Mouse (Mus musculus): ENCODE measurements around the gene Cenpf. TPM values are rescaled to one million over a fixed set of nuclear protein-coding genes. Genes with fewer than 3 reads are reported as not detected.
A peak's percentile ranks its signal among the peaks of the same experiment; 100 is the strongest.
"Not testable (repeated sequence)": the region's sequence is repeated elsewhere in the genome, so short reads cannot be mapped to it uniquely, and the experiment has no call there.

Gene Cenpf
- polyA plus RNA-seq, 1 experiment from 2014 or later: 2.2 TPM

DNA sequence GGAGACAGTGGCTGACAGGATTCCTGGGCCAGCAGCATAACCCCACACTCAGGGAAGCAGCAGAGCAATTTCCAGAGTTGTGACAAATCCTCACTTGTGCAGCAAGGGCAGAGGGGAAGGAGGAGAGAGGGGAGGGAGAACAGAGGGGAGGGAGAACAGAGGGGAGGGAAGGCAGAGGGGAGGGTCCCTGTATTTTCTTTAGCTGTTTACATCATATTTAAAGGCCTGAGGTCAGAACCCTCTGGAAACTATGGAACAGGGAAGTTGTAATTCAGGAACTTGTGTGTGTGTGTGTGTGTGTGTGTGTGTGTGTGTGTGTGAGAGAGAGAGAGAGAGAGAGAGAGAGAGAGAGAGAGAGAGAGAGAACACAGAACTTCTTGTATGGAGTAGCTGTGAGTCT, 19.1 kb upstream of the Cenpf start:
- H3K27ac ChIP-seq: no peak overlapping the region
- no peaks in the 10 kb centered on the region for H3K36me3 ChIP-seq (ENCODE audit: inconsistent target)
- no peak overlapping the region for H3K4me3 ChIP-seq (ENCODE audit: inconsistent target)
- no peaks in the 10 kb centered on the region for H3K79me2 ChIP-seq (ENCODE audit: inconsistent target)

DNA sequence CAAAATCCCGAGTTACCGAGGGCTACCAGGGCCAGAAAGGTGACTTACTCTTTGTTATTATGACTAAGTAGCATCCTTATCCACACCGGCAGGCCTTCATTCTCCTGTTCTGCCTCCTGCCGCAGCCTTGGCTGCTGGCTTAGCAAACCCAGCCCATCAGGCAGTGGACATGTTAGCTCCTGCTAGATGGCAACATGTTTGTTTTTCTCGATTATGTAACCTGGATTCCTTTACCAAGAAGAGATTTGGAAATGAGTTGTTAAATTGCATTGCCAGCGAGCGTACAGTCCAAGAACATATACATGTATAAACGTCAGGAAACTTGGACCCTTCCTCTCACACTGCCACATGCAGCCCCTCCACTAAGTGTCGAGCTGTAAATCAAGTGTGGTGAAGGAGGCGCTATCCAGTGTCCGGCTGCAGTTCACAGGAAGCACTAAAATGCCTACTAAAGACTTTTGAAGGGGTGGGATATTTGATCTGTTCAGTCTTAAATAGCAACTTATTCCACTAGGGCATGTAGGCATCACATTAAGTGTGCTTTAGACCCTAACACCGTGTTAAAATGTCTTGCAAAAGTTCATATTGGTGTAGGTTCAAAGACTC, 18.3 kb upstream of the Cenpf start:
- WGBS (ENCODE audit: missing documents): 80% methylated on average over 12 of the region's 12 CpGs
- Histone ChIP-seq H3K79me2 (ENCODE audit: inconsistent target) (no peaks in the 10 kb centered on the region), H3K4me3 (ENCODE audit: inconsistent target) (no peak overlapping the region), H3K36me3 (ENCODE audit: inconsistent target) (no peaks in the 10 kb centered on the region), H3K27ac (no peak overlapping the region)

DNA sequence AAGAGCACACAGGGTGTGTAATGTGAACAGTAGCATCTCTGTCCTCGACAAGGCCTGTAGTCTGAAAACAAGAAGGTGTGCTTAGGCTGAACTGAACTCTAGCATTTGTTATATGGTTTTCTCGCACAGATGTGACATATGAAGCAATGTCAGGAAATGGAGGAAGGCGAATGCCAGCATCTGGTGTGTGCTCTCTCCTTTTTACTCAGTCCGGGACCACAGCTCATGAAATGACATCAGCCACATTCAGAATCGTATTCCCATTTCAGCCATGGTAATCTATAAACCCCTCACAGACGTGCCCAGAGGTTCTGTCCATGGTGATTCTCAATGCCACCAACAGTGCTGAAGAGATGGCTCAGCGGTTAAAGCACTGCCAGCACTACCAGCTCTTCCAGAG, 15.7 kb upstream of the Cenpf start:
- no peak overlapping the region for H3K27ac ChIP-seq
- H3K4me3 ChIP-seq (ENCODE audit: inconsistent target): no peak overlapping the region
- H3K36me3 ChIP-seq (ENCODE audit: inconsistent target): no peaks in the 10 kb centered on the region
- 47% methylated on average over 7 of the region's 7 CpGs for WGBS (ENCODE audit: missing documents)
- no peaks in the 10 kb centered on the region for H3K79me2 ChIP-seq (ENCODE audit: inconsistent target)

DNA sequence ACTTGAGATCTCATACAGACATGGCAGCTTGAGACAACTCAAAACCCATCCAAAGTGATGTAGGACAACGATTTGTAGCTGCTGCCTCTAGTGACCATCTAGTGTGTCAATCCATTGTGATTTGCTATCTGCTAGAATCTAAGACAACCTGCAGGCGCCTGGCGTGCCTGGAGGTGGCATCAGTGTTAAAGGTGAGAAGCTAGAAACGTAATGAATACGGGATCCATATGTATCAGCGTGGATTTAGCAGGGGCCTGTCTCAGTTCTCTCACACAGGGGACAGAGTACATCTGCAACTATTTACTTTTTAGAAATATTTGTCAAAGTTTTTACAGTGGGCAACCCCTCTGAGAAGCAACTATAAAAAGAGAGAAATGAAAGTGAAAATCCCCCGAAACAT, 15.3 kb upstream of the Cenpf start:
- Histone ChIP-seq H3K27ac (no peak overlapping the region), H3K4me3 (ENCODE audit: inconsistent target) (no peak overlapping the region), H3K79me2 (ENCODE audit: inconsistent target) (no peaks in the 10 kb centered on the region), H3K36me3 (ENCODE audit: inconsistent target) (no peaks in the 10 kb centered on the region)
- 28% methylated on average over 7 of the region's 7 CpGs for WGBS (ENCODE audit: missing documents)

DNA sequence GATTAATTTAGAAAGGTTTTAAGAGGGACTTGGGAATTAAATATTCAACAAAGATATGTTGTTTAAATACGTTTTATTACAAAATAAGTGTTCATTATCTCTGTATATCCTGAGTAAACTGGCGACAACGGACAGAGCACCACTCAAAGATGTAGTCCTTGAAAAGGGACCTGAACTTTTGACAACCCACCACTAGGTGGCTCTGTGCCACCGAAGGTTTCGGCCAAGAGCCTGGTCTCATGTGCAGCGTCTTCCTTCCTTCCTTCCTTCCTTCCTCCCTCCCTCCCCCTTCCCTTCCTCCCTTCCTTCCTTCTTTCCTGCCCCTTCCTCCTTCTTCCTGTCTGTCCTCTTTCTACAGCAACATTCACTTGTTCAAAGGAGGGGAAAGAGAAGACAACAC, 13.1 kb upstream of the Cenpf start:
- Histone ChIP-seq H3K27ac (no peak overlapping the region), H3K4me3 (ENCODE audit: inconsistent target) (no peak overlapping the region), H3K36me3 (ENCODE audit: inconsistent target) (no peaks in the 10 kb centered on the region), H3K79me2 (ENCODE audit: inconsistent target) (no peaks in the 10 kb centered on the region)
- 0% methylated on average over 6 of the region's 6 CpGs for WGBS (ENCODE audit: missing documents)

DNA sequence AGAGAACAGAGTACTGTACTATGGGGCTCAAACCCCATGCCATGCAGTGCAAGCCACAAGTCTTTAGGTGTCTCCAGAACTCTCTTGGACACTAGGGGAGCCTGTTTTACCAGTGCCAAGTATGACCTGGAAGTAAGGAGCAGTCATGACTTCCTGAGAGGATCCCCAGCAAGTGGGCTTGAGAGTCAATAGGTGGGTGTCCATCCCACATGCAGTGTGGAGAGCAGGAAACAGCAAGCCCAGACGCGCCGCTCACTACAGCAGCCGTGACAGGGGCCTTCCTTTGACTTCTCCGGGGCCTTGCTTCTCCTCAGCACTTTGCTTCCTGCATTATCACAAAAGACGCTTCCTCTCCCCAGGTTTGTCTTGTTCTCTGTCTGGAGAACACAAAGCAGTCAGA, 12.3 kb upstream of the Cenpf start:
- WGBS (ENCODE audit: missing documents): 76% methylated on average over 6 of the region's 6 CpGs
- Histone ChIP-seq H3K36me3 (ENCODE audit: inconsistent target) (no peaks in the 10 kb centered on the region), H3K27ac (no peak overlapping the region), H3K79me2 (ENCODE audit: inconsistent target) (no peaks in the 10 kb centered on the region), H3K4me3 (ENCODE audit: inconsistent target) (no peak overlapping the region)

DNA sequence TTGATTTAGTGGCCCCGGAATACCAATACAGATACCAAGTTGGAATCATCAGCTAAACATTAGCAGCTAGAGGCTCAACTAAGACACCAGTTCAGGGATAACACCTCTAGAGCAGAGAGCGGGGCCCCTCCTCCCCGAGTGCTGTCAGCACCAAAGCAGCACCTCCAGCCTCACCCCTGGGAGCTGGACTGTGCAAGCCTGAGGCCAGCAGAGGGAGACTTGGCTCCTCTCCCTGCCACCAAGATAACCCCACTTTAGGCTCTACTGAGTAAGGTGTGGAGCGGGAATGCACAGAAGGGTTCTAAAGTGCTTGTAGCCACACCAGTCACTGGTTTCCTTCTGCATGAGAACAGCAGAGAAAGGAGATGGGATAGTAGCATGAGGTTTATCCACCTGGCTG, 10.5 kb upstream of the Cenpf start:
- Histone ChIP-seq H3K36me3 (ENCODE audit: inconsistent target) (no peaks in the 10 kb centered on the region), H3K79me2 (ENCODE audit: inconsistent target) (no peaks in the 10 kb centered on the region), H3K27ac (no peak overlapping the region), H3K4me3 (ENCODE audit: inconsistent target) (no peak overlapping the region)
- WGBS (ENCODE audit: missing documents): 76% methylated on average over 4 of the region's 4 CpGs

DNA sequence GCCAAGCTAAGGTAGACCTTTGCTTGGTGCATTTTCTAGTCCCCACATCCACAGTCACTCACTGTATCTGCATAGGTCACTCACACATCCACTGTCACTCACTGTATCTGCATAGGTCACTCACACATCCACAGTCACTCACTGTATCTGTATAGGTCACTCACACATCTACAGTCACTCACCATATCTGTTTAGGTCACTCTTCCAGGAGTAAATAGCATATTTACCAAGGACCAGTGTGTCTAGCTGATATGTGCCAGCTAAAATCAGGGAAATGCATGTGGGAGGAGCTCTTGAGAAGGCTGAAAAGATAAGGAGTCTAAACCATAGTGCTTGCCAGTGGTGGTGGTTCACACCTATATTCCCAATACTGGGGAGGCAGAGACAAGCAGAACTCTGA, 7.4 kb upstream of the Cenpf start:
- Histone ChIP-seq H3K4me3 (ENCODE audit: inconsistent target) (no peak overlapping the region), H3K36me3 (ENCODE audit: inconsistent target) (no peaks in the 10 kb centered on the region), H3K79me2 (ENCODE audit: inconsistent target) (no peaks in the 10 kb centered on the region), H3K27ac (no peak overlapping the region)

DNA sequence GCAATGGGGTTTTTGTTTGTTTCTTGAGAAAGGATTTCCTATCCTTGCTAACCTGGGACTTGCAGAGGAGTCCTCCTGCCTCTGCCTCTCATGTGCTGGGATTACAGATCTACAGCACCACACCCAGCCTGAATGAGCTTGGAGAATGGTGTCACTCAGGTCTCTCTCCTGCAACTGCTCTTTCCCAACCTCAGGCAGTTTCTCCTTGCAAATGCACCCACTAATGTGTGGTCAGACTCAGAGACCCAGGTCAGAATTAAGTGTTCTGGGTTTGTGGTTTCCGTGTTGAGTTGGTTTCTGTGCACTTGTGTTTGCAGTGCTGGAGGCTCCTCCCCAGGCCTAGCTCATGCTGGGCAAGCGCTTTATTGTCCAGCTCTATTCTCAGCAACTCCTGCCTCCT, 6.5 kb upstream of the Cenpf start:
- no peaks in the 10 kb centered on the region for H3K36me3 ChIP-seq (ENCODE audit: inconsistent target)
- H3K79me2 ChIP-seq (ENCODE audit: inconsistent target): no peaks in the 10 kb centered on the region
- WGBS (ENCODE audit: missing documents): 43% methylated on average over 2 of the region's 2 CpGs
- no peak overlapping the region for H3K27ac ChIP-seq
- no peak overlapping the region for H3K4me3 ChIP-seq (ENCODE audit: inconsistent target)

DNA sequence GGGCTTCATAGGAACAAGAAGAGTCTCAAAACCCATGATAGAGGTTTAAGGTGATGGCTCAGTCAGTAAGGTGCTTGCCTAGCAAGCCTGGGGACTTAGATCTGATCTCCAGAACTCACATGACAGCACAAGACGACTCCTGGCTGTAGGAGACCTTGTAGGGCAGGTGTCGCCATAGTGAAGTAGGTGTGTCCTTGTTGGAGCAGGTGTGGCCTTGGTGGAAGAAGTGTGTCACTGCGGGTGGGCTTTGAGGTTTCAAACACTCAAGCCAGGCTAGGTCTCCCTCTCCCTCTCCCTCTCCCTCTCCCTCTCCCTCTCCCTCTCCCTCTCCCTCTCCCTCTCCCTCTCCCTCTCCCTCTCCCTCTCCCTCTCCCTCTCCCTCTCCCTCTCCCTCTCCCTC, 4.6 kb upstream of the Cenpf start:
- not testable (repeated sequence) for H3K4me3 ChIP-seq (ENCODE audit: inconsistent target); H3K79me2 ChIP-seq (ENCODE audit: inconsistent target); H3K27ac ChIP-seq; H3K36me3 ChIP-seq (ENCODE audit: inconsistent target)
- WGBS (ENCODE audit: missing documents): 75% methylated on average over 2 of the region's 3 CpGs

DNA sequence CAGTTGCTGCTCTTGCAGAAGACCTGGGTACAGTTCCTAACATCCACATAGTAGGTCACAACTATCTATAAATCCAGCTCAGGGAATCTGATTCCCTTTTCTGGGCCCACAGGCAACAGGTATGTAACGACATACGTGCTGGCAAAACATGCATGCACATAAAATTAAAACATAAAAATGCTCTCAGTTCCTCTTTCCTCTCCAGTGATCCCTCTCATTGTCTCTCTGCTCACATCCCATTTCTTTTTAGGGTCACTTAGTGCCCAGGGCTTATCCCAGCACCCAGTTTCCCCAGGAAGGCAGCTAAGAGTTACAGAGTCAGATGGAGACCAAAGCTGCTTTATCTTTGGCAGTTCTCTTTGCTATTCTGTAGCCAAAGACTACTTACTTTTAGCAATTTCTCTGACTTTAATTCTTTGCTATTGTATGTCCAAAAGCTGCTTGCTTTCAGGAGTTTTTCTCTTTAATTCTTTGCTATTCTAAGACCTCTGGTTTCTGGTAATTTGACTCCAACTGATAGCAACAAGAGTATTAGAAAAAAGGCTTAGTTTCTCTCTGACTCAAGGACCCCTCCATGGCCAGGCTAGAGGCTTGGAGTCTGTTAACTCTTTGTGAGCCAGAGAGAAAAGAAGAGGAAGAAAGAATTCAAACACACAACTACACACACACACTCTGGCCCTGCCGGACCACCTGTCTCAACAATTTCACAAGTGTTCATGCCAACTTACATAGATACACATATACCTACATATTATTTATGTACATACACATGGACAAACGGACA, 1.4 kb upstream of the Cenpf start:
- Histone ChIP-seq H3K4me3 (ENCODE audit: inconsistent target) (peak overlapping the region; percentile 54), H3K27ac (peak overlapping the region; percentile 35; the same call in 1 of the 2 replicates), H3K36me3 (ENCODE audit: inconsistent target) (no peaks in the 10 kb centered on the region), H3K79me2 (ENCODE audit: inconsistent target) (peaks cover 33% of the 10 kb centered on the region)
- 51% methylated on average over 4 of the region's 4 CpGs for WGBS (ENCODE audit: missing documents)

DNA sequence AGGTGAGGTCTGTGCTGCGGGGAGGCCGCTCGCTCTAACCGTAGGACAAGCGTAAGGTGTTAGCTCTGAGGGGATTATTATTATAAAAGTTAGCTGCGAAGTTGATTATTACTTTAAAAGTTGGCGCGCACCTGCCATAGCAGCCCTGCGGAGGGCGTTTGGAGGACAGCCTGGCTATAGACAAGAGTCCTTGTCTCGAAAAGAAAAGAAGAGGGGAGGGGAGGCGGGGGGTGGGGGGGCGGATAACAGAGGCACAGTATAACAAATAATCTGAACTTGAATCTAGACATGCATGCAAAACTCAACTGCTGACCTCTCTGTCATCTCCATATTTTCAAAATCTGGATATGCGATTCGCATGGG, 483 bp upstream of the Cenpf start:
- Histone ChIP-seq H3K27ac (peak overlapping the region; percentile 35), H3K4me3 (ENCODE audit: inconsistent target) (peak overlapping the region; percentile 54), H3K79me2 (ENCODE audit: inconsistent target) (peaks cover 33% of the 10 kb centered on the region), H3K36me3 (ENCODE audit: inconsistent target) (no peaks in the 10 kb centered on the region)
- 2% methylated on average over 15 of the region's 15 CpGs for WGBS (ENCODE audit: missing documents)

DNA sequence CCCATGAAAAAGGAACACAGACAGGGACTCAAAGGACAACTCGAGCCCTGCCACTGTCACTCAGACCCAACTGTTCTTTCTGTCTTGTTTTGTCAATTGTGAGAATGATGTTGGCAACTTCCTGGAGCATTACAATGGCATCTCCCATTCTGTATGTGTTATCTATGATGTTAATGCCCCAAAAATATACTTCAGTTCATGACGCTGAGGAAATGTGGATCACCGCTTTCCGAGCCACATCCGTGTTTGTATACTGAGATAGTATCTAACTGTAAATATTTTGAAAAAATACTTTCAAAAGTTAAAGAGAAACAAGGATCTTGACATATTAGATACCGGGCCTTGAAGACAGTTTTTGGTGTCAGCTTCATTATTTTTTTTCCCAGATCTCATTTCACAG, 1.9 kb downstream of the Cenpf start:
- Histone ChIP-seq H3K4me3 (ENCODE audit: inconsistent target) (no peak overlapping the region), H3K27ac (no peak overlapping the region), H3K79me2 (ENCODE audit: inconsistent target) (peaks cover 33% of the 10 kb centered on the region), H3K36me3 (ENCODE audit: inconsistent target) (no peaks in the 10 kb centered on the region)
- WGBS (ENCODE audit: missing documents): 97% methylated on average over 6 of the region's 6 CpGs

DNA sequence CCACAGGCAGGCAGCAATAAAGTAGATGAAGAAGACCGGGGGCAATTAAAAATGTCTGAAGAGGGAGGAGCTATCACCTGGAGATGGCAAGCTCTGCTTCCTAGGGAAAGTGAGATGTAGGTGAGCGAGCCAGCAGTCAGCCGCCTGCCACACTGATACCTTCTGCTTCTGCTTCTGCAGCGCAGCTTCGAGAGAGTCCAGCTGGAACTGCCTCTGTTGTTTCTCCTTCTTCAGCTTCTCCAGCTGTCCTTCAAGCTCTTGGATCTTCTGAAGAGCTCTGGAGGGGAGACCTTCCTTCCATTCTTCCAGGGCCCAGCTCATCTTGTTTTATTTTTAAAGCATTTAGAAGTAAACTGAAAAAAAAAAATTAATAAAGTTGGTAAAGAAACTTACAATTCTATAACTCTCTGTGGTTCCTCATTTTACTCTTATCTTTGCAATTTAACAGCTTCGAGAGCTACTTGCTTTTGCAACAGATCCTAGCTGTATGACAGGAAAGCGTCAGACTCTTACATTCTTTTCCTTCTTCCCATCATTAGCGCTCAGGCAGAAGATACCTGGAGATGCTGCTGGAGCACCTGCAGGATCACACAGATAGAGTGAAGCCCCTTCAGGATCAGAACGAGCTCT, 3.0 kb downstream of the Cenpf start:
- no peak overlapping the region for H3K4me3 ChIP-seq (ENCODE audit: inconsistent target)
- H3K79me2 ChIP-seq (ENCODE audit: inconsistent target): peaks cover 33% of the 10 kb centered on the region
- no peak overlapping the region for H3K27ac ChIP-seq
- no peaks in the 10 kb centered on the region for H3K36me3 ChIP-seq (ENCODE audit: inconsistent target)
- 92% methylated on average over 9 of the region's 9 CpGs for WGBS (ENCODE audit: missing documents)

DNA sequence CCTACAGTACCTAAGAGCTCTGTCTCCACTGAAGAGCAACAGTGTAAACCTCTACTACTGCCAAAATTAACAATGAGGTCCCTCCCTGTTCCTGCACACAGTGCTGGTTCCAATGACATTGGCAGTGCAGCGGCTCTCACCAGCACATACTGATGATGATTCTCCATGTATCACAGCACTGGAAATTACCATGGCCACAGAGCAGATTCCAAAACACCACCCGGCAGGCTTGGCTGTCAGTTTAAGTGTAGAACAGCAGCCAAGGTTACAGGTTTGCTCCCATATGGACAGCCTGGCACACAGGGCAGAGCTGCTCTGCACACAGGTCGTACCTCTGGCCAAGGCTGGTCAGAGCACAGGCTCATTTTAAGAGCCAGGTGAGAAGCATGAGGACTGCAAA, 8.3 kb downstream of the Cenpf start:
- Histone ChIP-seq H3K4me3 (ENCODE audit: inconsistent target) (no peak overlapping the region), H3K27ac (no peak overlapping the region), H3K79me2 (ENCODE audit: inconsistent target) (peaks cover under 1% of the 10 kb centered on the region; the same call in 1 of the 2 replicates), H3K36me3 (ENCODE audit: inconsistent target) (no peaks in the 10 kb centered on the region)
- 81% methylated on average over 3 of the region's 3 CpGs for WGBS (ENCODE audit: missing documents)
